Comparison of ENCODE assay signal across 34 mouse cellular contexts in genomic region chr14:121479096-121479495, GRCm38 (mm10). TPM values are rescaled to one million over a fixed set of nuclear protein-coding genes. Genes with fewer than 3 reads are reported as not detected.
"Had no signal": no experiment of that assay in that cellular context is flagged by ENCODE, and none has a peak within 500 bp of the region (broad histone marks: within the 10 kb centered on the region; RNA-seq: fewer than 3 reads in every experiment).

No protein-coding gene starts in this region.

- DNase-seq: cerebellum, adult 18-20 months; cerebellum, adult 2 months; cerebellum, adult 8-10 months; cerebellum, adult 9-10 months; cerebellum, adult 9-11 months; cerebellum, postnatal 10 days; cerebellum, postnatal 14 days; cerebellum, postnatal 25 days; cerebellum, postnatal 36 days; embryo, embryonic 11 days; forebrain, postnatal 0 days; gastrocnemius, adult 2 months; gastrocnemius, postnatal 10 days; gastrocnemius, postnatal 14 days; gastrocnemius, postnatal 25 days; gastrocnemius, postnatal 36 days; heart, adult 18-20 months had no signal

- H3K27ac ChIP-seq: embryonic facial prominence, embryonic 10.5 days; embryonic facial prominence, embryonic 12.5 days; embryonic facial prominence, embryonic 13.5 days; embryonic facial prominence, embryonic 15.5 days; forebrain, embryonic 10.5 days; forebrain, embryonic 12.5 days; forebrain, embryonic 13.5 days; forebrain, embryonic 15.5 days; gastrocnemius, adult 2 months had no signal

- ATAC-seq: forebrain, embryonic 13.5 days; forebrain, embryonic 14.5 days; forebrain, embryonic 15.5 days; forebrain, embryonic 16.5 days; forebrain, postnatal 0 days had no signal

- H3K4me2 ChIP-seq: embryonic facial prominence, embryonic 12.5 days; embryonic facial prominence, embryonic 13.5 days; embryonic facial prominence, embryonic 15.5 days; forebrain, embryonic 12.5 days; forebrain, embryonic 13.5 days; forebrain, embryonic 15.5 days had no signal

- H3K4me3 ChIP-seq: embryonic facial prominence, embryonic 10.5 days; embryonic facial prominence, embryonic 12.5 days; embryonic facial prominence, embryonic 13.5 days; embryonic facial prominence, embryonic 15.5 days; erythroblast, embryonic 14.5 days; forebrain, embryonic 10.5 days; forebrain, embryonic 12.5 days; forebrain, embryonic 13.5 days; forebrain, embryonic 15.5 days; gastrocnemius, adult 2 months had no signal

- H3K9me3 ChIP-seq: embryonic facial prominence, embryonic 10.5 days; embryonic facial prominence, embryonic 12.5 days; embryonic facial prominence, embryonic 13.5 days; embryonic facial prominence, embryonic 15.5 days; forebrain, embryonic 10.5 days; forebrain, embryonic 12.5 days; forebrain, embryonic 13.5 days; forebrain, embryonic 15.5 days had no signal

- H3K36me3 ChIP-seq: embryonic facial prominence, embryonic 10.5 days; embryonic facial prominence, embryonic 12.5 days; embryonic facial prominence, embryonic 13.5 days; embryonic facial prominence, embryonic 15.5 days; forebrain, embryonic 10.5 days; forebrain, embryonic 12.5 days; forebrain, embryonic 15.5 days had no signal

- H3K27me3 ChIP-seq: embryonic facial prominence, embryonic 12.5 days; embryonic facial prominence, embryonic 13.5 days; embryonic facial prominence, embryonic 15.5 days; forebrain, embryonic 12.5 days; forebrain, embryonic 13.5 days; forebrain, embryonic 15.5 days had no signal

- H3K9ac ChIP-seq: embryonic facial prominence, embryonic 12.5 days; embryonic facial prominence, embryonic 13.5 days; embryonic facial prominence, embryonic 15.5 days; forebrain, embryonic 12.5 days; forebrain, embryonic 13.5 days; forebrain, embryonic 15.5 days; forebrain, postnatal 0 days had no signal

- H3K4me1 ChIP-seq: embryonic facial prominence, embryonic 12.5 days; embryonic facial prominence, embryonic 13.5 days; embryonic facial prominence, embryonic 15.5 days; forebrain, embryonic 10.5 days; forebrain, embryonic 12.5 days; forebrain, embryonic 13.5 days; forebrain, embryonic 15.5 days had no signal

RNA-seq across cellular contexts. Expression of gene Slc15a1, which starts 26.0 kb away (rescaled TPM):
- total RNA-seq: common myeloid progenitor, adult 5-6 weeks; forebrain, postnatal 0 days; gastrocnemius, adult 18-20 months; gastrocnemius, adult 2 months; gastrocnemius, adult 8-10 months; gastrocnemius, postnatal 10 days; gastrocnemius, postnatal 14 days; gastrocnemius, postnatal 25 days; gastrocnemius, postnatal 36 days; gastrocnemius, postnatal 4 days; heart, adult 18-20 months had no signal
- polyA plus RNA-seq: cerebellum, adult 2 months; embryonic facial prominence, embryonic 11.5 days; forebrain, embryonic 10.5 days; forebrain, embryonic 11.5 days; forebrain, embryonic 12.5 days; forebrain, embryonic 13.5 days; forebrain, embryonic 14.5 days; forebrain, embryonic 15.5 days; forebrain, embryonic 16.5 days had no signal
